Mouse (Mus musculus) heart, adult 2 months (tissue): ENCODE measurements around the gene Kcnn3. TPM values are rescaled to one million over a fixed set of nuclear protein-coding genes. Genes with fewer than 3 reads are reported as not detected.
A peak's percentile ranks its signal among the peaks of the same experiment; 100 is the strongest.

ENCODE experiments used
- DNase-seq, 2 experiments: peaks; one replicate each; pipeline ENCODE4 v3.0.0; 2021
- H3K27ac ChIP-seq: fragments of 200-600 bp; 2 replicates; pipeline ENCODE4 v1.8.1; 2022
- H3K27me3 ChIP-seq: fragments of 200-500 bp; 2 replicates; pipeline ENCODE4 v1.6.1; 2012; ENCODE audit warnings: mild to moderate bottlenecking, low read length, inconsistent platforms, mixed read lengths; ENCODE audit not compliant: control insufficient read depth, insufficient read depth
- H3K36me3 ChIP-seq: fragments of 200-500 bp; 2 replicates; pipeline ENCODE4 v1.6.1; 2012; ENCODE audit warnings: low read length, inconsistent platforms; ENCODE audit not compliant: control insufficient read depth, insufficient read depth
- H3K4me1 ChIP-seq: fragments of 200-500 bp; 2 replicates; pipeline ENCODE4 v1.6.1; 2011; ENCODE audit warnings: low read length; ENCODE audit not compliant: control insufficient read depth, insufficient read depth
- H3K4me3 ChIP-seq: fragments of 200-600 bp; 2 replicates; pipeline ENCODE4 v1.8.1; 2022
- H3K79me2 ChIP-seq: fragments of 200-500 bp; replicated peaks from 2 replicates; pipeline ENCODE4 v1.6.1; 2012; ENCODE audit warnings: mild to moderate bottlenecking, inconsistent platforms, low read length, moderate library complexity, mixed read lengths; ENCODE audit not compliant: control insufficient read depth, insufficient read depth
- H3K9ac ChIP-seq: fragments of 200-500 bp; 2 replicates; pipeline ENCODE4 v1.6.1; 2012; ENCODE audit warnings: low read depth, mild to moderate bottlenecking, control low read depth, inconsistent platforms, low read length, mixed read lengths
- CTCF ChIP-seq: fragments of 200-600 bp; IDR thresholded peaks from 2 replicates; pipeline ENCODE4 v1.8.1; 2022; ENCODE audit warnings: antibody characterized with exemption, mild to moderate bottlenecking, moderate library complexity
- EP300 ChIP-seq: fragments of 200-500 bp; IDR thresholded peaks from 2 replicates; pipeline ENCODE4 v1.6.1; 2011; ENCODE audit warnings: low read depth, low read length, control low read depth; ENCODE audit not compliant: insufficient read depth
- POLR2A ChIP-seq: fragments of 200-500 bp; IDR thresholded peaks from 2 replicates; pipeline ENCODE4 v1.6.1; 2011; ENCODE audit warnings: mild to moderate bottlenecking, low read depth, low read length, control low read depth; ENCODE audit not compliant: insufficient read depth
- WGBS: fragments of 180-500 bp; shearing (Covaris S2); methylation state at CpG from one replicate; pipeline ENCODE4 v1.1.7; 2018; 5-methylcytosine and 5-hydroxymethylcytosine counted together
- intact Hi-C: fragments of 180-260 bp; cut with DNase I; formaldehyde crosslinking; loops from one replicate; pipeline ENCODE4 v1.15.1; 2025
- polyA plus RNA-seq: library from polyadenylated mRNA; depleted of rRNA; stranded (reverse); fragments of >200 nt; gene quantifications from 2 replicates; pipeline ENCODE4 v1.2.3, GENCODE M21; 2012
- total RNA-seq, 2 experiments: library from RNA; stranded (reverse); gene quantifications; 2 replicates each; pipeline ENCODE4 v1.2.3; 2021

The Kcnn3 gene
- total and polyA plus RNA-seq, 3 experiments: 0.84 to 3.3 (median 2.0) TPM

DNA sequence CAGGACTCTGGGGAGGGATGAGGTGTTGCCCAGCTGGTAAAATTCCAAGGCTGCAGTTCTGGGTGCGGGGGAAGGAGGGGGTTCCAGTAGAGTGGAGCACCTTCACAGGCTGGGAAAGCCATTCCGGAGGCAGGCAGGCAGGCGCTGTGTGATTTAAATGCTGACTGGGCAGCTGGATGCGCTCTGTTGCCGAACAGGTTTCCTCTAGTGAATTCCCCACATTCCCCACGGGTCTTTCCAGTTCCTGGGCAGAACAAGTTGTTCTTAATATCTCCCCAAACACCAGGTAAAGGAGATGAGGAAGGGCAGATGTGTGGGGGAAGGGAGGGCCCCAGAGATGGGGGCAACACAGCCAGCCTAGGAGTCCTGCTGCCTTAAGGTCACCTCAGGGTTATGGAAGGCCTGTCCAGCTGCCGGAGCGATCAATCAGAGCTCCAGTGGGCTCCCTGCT, 27.2 kb upstream of the Kcnn3 start:
- TF ChIP-seq EP300: no peak
- no peak for TF ChIP-seq POLR2A
- TF ChIP-seq CTCF: no peak
- DNase-seq: no peak
- H3K4me1 ChIP-seq: no peaks in the 10 kb centered on the region; the same call in 1 of the 2 replicates
- no peak overlapping the region for H3K27ac ChIP-seq
- H3K4me3 ChIP-seq: no peak overlapping the region
- H3K79me2 ChIP-seq: no peaks in the 10 kb centered on the region
- WGBS: 64% methylated on average over 8 of the region's 8 CpGs
- intact Hi-C loops: no loop called here
- H3K9ac ChIP-seq: no peak overlapping the region
- H3K36me3 ChIP-seq: no peaks in the 10 kb centered on the region
- no peaks in the 10 kb centered on the region for H3K27me3 ChIP-seq

DNA sequence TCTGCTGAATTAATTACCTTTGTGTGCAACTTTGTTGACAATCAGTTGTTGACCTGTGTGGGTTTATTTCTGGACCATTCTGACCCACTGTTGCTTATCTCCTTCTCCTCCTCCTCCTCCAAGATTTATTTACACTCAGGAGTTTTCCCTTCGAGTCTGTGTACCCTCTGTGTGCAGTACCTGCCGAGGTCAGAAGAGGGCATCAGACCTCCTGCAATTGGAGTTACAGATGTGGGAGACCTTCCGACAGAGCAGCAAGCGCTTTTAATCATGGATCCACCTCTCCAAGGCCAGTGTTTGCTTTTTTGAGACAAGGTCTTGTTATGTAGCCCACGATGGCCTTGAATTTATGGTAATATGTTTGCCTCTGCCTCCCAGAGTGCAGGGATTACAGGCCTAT, 25.3 kb upstream of the Kcnn3 start:
- Histone ChIP-seq H3K9ac (no peak overlapping the region), H3K36me3 (no peaks in the 10 kb centered on the region), H3K4me1 (no peaks in the 10 kb centered on the region), H3K79me2 (no peaks in the 10 kb centered on the region), H3K4me3 (no peak overlapping the region), H3K27me3 (no peaks in the 10 kb centered on the region), H3K27ac (no peak overlapping the region)
- TF ChIP-seq CTCF (no peak), EP300 (no peak), POLR2A (no peak)
- WGBS: 85% methylated on average over 5 of the region's 5 CpGs
- intact Hi-C loops: no loop called here
- no peak for DNase-seq

DNA sequence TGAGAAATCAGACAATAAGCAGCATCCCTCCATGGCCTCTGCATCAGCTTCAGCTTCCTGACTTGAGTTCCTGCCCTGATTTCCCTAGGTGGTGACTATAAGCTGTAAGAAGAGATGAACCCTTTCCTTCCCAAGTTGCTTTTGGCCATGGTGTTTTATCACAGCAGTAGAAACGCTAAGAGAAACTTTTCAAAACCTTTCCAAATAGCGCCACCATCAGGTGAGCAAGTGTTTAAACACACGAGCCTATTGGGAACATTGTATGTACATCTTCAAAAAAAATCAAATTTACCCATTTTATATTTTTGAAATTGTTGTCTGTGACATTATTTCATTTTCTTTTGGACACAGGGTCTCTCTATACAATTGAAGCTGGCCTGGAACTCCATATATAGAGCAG, 23.6 kb upstream of the Kcnn3 start:
- no peaks in the 10 kb centered on the region for H3K79me2 ChIP-seq
- no peak overlapping the region for H3K27ac ChIP-seq
- no peak for DNase-seq
- no peaks in the 10 kb centered on the region for H3K27me3 ChIP-seq
- H3K4me3 ChIP-seq: no peak overlapping the region
- WGBS: 71% methylated on average over 3 of the region's 3 CpGs
- H3K9ac ChIP-seq: no peak overlapping the region
- TF ChIP-seq CTCF (0 out of 2 replicates have a peak, but pooled peaks have one; percentile 11), EP300 (no peak), POLR2A (no peak)
- no peaks in the 10 kb centered on the region for H3K4me1 ChIP-seq
- H3K36me3 ChIP-seq: no peaks in the 10 kb centered on the region
- intact Hi-C loops: no loop called here

- Histone ChIP-seq H3K27ac (no peak overlapping the region), H3K27me3 (no peaks in the 10 kb centered on the region), H3K4me1 (no peaks in the 10 kb centered on the region), H3K4me3 (no peak overlapping the region), H3K79me2 (no peaks in the 10 kb centered on the region), H3K9ac (no peak overlapping the region), H3K36me3 (no peaks in the 10 kb centered on the region)
- intact Hi-C loops: no loop called here
- no peak for DNase-seq
- WGBS: 56% methylated on average over 7 of the region's 7 CpGs
- TF ChIP-seq POLR2A: no peak
- TF ChIP-seq CTCF: no peak
- TF ChIP-seq EP300: no peak
Observed at GRCm38 (mm10) chr3:89499696-89500095, 20.3 kb upstream of the Kcnn3 start.

DNA sequence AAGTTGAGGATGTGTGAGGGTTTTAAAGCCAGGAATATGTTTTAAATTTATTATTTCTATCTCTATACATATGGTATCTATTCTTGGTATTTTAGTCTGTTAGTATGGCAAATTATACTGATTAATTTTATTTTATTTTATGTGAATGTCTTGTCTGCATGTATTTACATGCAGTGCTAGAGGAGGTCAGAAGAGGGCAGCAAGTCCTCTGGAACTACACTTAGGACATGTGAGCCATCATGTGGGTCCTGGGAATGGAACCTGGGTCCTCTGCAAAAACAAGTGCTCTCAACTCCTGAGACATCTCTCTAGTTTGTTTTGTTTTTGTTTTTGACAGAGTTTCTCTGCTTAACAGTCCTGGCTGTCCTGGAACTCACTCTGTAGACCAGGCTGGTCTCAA, 18.5 kb upstream of the Kcnn3 start:
- no peaks in the 10 kb centered on the region for H3K79me2 ChIP-seq
- no peak overlapping the region for H3K4me3 ChIP-seq
- TF ChIP-seq EP300 (no peak), CTCF (peak; percentile 61)
- H3K9ac ChIP-seq: no peak overlapping the region
- H3K4me1 ChIP-seq: no peaks in the 10 kb centered on the region
- intact Hi-C loops: no loop called here
- H3K27ac ChIP-seq: no peak overlapping the region
- no peaks in the 10 kb centered on the region for H3K36me3 ChIP-seq
- DNase-seq: no peak
- H3K27me3 ChIP-seq: no peaks in the 10 kb centered on the region; the same call in 1 of the 2 replicates

DNA sequence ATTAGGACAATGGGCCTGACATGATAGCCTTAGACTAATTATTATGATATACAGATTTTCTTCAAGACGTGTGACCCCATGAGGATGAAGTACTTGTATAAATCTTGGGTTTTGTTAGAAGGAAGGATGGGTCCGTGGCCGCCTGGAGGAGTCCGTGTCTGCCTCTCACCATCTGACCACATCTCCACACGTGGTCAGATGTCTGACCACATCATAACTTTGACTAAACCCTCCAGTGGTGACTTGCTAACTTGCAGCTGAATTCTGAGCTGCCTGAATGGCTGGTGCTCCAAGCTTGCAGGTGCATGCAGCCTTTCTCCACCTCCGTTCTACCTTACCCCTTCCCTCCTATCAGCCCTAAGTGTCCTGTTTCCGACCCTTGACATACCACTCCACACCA, 17.4 kb upstream of the Kcnn3 start:
- no peaks in the 10 kb centered on the region for H3K79me2 ChIP-seq
- no peaks in the 10 kb centered on the region; the same call in 1 of the 2 replicates for H3K27me3 ChIP-seq
- 72% methylated on average over 7 of the region's 7 CpGs for WGBS
- DNase-seq: no peak
- no peaks in the 10 kb centered on the region for H3K4me1 ChIP-seq
- H3K27ac ChIP-seq: no peak overlapping the region
- no peaks in the 10 kb centered on the region for H3K36me3 ChIP-seq
- TF ChIP-seq EP300 (no peak), POLR2A (no peak), CTCF (no peak)
- H3K9ac ChIP-seq: no peak overlapping the region
- intact Hi-C loops: no loop called here
- no peak overlapping the region for H3K4me3 ChIP-seq
